Mouse (Mus musculus) urinary bladder, adult 18-20 months (tissue): Measurements from ENCODE around the gene Nog.

Source experiments
- DNase-seq, 2 experiments: peaks; one replicate each; pipeline ENCODE4 v3.0.0; 2022; ENCODE audit warnings: low spot score in 2 of 2, mixed read lengths in 2 of 2

The Nog gene

DNA sequence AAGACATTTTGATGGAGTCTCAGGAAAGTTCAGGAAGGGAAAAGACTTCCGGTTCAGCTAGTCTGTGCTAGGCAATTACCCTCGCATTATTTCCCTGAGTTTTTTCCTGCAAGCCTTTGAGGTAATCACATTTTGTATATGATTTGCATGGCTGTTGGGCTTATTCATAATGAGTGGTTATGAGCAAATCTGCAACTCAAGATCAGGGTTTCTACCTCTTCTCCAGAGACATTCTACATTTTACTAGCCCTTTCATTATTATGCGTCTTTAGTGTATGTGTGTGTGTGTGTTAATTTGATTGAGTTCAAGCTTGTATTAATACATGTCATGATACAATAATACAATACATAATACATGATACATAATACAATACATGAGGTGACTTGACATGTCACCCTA is 34.6 kb downstream of the Nog start:
- DNase-seq: no peak

DNA sequence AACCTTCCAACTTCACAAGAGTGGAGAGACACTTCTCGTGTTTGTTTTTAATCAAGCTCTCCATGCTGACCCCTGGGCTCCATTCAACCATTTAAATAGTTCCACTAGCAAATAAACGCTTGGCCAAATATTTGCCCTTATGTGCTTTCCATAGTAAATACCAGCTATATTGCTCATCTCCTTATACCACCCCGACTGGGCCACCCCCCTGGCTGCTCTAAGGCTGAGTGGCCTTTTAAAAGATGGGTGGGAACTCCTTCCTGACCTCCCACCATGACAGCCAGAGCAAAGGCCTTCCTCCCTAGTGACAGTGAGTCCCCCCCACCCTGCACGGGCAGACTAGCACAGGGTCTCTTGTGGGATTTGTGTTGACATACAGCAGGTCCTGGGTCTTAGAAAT is 37.1 kb downstream of the Nog start:
- no peak for DNase-seq

DNA sequence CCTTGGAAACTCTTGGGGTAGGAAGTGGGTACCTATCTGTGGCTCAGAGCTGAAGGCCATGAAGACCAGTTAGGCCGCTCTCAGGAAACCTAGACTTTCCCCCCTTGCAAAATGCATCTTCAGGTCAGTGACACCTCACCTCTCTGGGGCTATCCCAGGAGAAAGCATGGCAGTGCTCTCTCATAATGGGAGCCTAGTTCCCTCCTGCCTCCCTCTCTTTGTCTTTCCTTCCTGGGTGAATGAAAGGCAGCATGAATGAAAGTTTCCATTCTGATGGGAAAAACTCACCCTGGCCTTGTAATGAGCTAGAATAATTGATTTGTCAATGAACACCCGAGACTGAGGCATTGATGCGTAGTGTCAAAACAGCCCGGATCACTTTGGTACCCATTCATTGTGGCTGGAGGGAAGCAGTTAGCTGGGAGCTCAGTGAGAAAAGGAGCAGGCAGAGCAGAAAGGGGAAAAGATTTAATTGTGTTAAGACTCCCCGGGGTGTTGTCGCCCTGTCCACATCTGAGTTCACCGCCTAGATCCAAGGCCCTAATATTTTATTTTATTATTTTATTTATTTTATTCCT is 42.7 kb downstream of the Nog start:
- DNase-seq: no peak

- no peak for DNase-seq
These were observed 44.2 kb downstream of the Nog start for GRCm38 (mm10) chr11:89257893-89258292.

DNA sequence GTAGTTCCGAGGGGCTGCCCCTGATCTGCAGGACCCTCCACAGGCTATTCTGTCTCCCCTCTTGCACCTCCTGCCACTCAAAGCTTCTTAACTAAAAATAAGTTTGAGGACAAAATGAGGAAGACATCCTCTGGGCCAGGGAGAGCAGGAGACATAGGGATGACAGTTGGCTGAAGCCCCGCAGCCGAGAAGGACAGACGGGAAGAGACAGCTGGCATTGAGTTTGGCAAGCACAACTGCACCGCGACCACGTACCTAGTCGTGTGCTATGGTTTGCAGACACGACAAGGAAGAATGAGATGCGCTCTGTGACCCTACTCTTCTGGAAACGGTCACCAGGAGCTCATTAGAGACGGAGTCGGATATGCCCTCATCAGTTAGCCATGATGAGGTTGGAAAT is 48.2 kb downstream of the Nog start:
- DNase-seq: no peak
